In the genomic region with DNA sequence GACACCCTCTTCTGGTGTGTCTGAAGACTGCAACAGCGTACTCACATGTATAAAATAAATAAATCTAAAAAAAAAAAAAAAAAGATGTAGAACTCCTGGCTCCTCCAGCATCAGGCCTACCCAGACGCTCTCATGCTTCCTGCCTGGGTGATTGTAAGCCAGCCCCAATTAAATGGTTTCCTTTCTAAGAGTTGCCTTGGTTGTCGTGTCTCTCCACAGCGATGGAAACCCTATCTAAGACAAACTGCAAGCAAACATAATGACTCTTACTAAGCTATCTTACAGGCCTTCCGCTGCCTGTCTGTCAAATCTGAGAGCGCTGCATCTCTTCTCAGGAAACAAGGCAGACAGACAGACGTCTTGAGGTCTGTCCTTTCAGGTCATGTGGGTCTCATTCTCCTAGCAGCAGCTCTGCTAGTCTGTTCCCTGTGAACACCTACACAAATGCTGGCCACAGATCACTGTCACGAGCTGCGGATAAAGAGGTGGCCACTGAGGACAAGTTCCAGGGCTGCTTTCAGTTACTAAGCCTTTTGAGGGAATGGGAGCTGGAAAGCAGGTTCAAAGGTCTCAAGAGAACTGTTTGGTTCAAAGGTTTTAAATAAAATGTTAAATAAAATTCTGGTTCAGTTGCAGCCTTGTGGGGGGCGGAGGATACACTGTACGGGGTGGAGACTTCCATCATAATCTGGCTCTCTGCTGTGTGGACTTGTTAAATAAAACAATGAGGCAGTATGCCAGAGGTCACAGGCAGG, we compare ENCODE assay signal across 18 mouse cellular contexts. TPM values are rescaled to one million over a fixed set of nuclear protein-coding genes. Genes with fewer than 3 reads are reported as not detected.
DNase-seq lines count a peak whose midpoint lies in the region; ATAC-seq and TF ChIP-seq lines count a peak whose summit lies in the region.
"Had no signal": no experiment of that assay in that cellular context is flagged by ENCODE, and none has a peak within 500 bp of the region (broad histone marks: within the 10 kb centered on the region; RNA-seq: fewer than 3 reads in every experiment).

No protein-coding gene starts in this region.

- no peak for TF ChIP-seq POLR2A in liver, adult 2 months (IDR thresholded peaks at IDR 0.05; ENCODE audit: extremely low read depth, insufficient read depth, low read length)

- H3K9ac ChIP-seq in heart, embryonic 13.5 days, result 0 out of 2 replicates have a peak overlapping the region, but pooled peaks have one; percentile 8
- H3K9ac ChIP-seq in liver, adult 2 months (ENCODE audit: low read depth, low read length), result no peak overlapping the region
- H3K9ac ChIP-seq in liver, embryonic 11.5 days (ENCODE audit: low read depth, low read length), result no peak overlapping the region
- no peak overlapping the region for H3K9ac ChIP-seq in intestine, postnatal 0 days (ENCODE audit: low read depth, low read length)
- H3K9ac ChIP-seq: forebrain, embryonic 12.5 days; midbrain, embryonic 13.5 days had no signal

- WGBS in heart, embryonic 13.5 days, result 59% methylated on average over 11 of the region's 11 CpGs
- 48% methylated on average over 11 of the region's 11 CpGs for WGBS in liver, adult 2 months
- 49% methylated on average over 11 of the region's 11 CpGs for WGBS in liver, embryonic 11.5 days
- WGBS in intestine, postnatal 0 days, result 68% methylated on average over 11 of the region's 11 CpGs

- no peak for ATAC-seq in heart, embryonic 13.5 days (ENCODE audit: extremely low read depth, insufficient number of reproducible peaks, low FRiP score, low TSS enrichment)
- no peak for ATAC-seq in liver, embryonic 11.5 days (replicated peaks; ENCODE audit: low FRiP score)
- ATAC-seq in intestine, postnatal 0 days, result 0 out of 2 replicates have a peak, but pooled peaks have one; percentile 25
- ATAC-seq: midbrain, embryonic 13.5 days had no signal

- H3K27me3 ChIP-seq in heart, embryonic 13.5 days (replicated peaks), result peaks cover 3% of the 10 kb centered on the region; the same call in 1 of the 2 replicates
- no peaks in the 10 kb centered on the region for H3K27me3 ChIP-seq in liver, adult 2 months (ENCODE audit: control insufficient read depth, insufficient read depth, low read length)
- no peaks in the 10 kb centered on the region for H3K27me3 ChIP-seq in liver, embryonic 11.5 days (replicated peaks; ENCODE audit: control insufficient read depth, insufficient read depth, low read length)
- no peaks in the 10 kb centered on the region for H3K27me3 ChIP-seq in intestine, postnatal 0 days (replicated peaks; ENCODE audit: control insufficient read depth, insufficient read depth, low read length)

- no peaks in the 10 kb centered on the region for H3K79me2 ChIP-seq in liver, adult 2 months (ENCODE audit: control insufficient read depth, insufficient read depth, low read length)

- intact Hi-C loops in left cerebral cortex, postnatal 25 days (cut with DNase I), result no loop called here

- no peaks in the 10 kb centered on the region for H3K36me3 ChIP-seq in heart, embryonic 13.5 days
- H3K36me3 ChIP-seq in liver, adult 2 months (ENCODE audit: control insufficient read depth, insufficient read depth, low read length), result no peaks in the 10 kb centered on the region
- H3K36me3 ChIP-seq in liver, embryonic 11.5 days (ENCODE audit: control insufficient read depth, insufficient read depth, low read length), result no peaks in the 10 kb centered on the region
- H3K36me3 ChIP-seq in intestine, postnatal 0 days (ENCODE audit: control insufficient read depth, insufficient read depth), result no peaks in the 10 kb centered on the region
- H3K36me3 ChIP-seq: forebrain, embryonic 12.5 days; midbrain, embryonic 13.5 days had no signal

- H3K4me1 ChIP-seq in heart, embryonic 13.5 days, result peaks cover 26% of the 10 kb centered on the region
- peaks cover 4% of the 10 kb centered on the region for H3K4me1 ChIP-seq in liver, adult 2 months (ENCODE audit: control insufficient read depth, insufficient read depth, low read length)
- H3K4me1 ChIP-seq in liver, embryonic 11.5 days (replicated peaks; ENCODE audit: control insufficient read depth, insufficient read depth, low read length), result peaks cover 7% of the 10 kb centered on the region; the same call in 1 of the 2 replicates
- H3K4me1 ChIP-seq in intestine, postnatal 0 days (replicated peaks; ENCODE audit: control insufficient read depth, insufficient read depth, low read length), result no peaks in the 10 kb centered on the region
- H3K4me1 ChIP-seq: midbrain, embryonic 13.5 days had no signal

- H3K9me3 ChIP-seq in heart, embryonic 13.5 days, result no peaks in the 10 kb centered on the region
- no peaks in the 10 kb centered on the region for H3K9me3 ChIP-seq in liver, embryonic 11.5 days (ENCODE audit: control insufficient read depth, low read length)
- no peaks in the 10 kb centered on the region for H3K9me3 ChIP-seq in intestine, postnatal 0 days (ENCODE audit: control insufficient read depth)
- H3K9me3 ChIP-seq: forebrain, embryonic 12.5 days; midbrain, embryonic 13.5 days had no signal

- no peak overlapping the region for H3K4me3 ChIP-seq in heart, embryonic 13.5 days
- H3K4me3 ChIP-seq in liver, adult 2 months (ENCODE audit: insufficient read depth, low read depth, low read length), result no peak overlapping the region
- H3K4me3 ChIP-seq in liver, embryonic 11.5 days (ENCODE audit: low read depth, low read length), result no peak overlapping the region
- H3K4me3 ChIP-seq in intestine, postnatal 0 days (ENCODE audit: low read depth, low read length), result no peak overlapping the region
- H3K4me3 ChIP-seq: forebrain, embryonic 12.5 days; midbrain, embryonic 13.5 days had no signal

- no peak overlapping the region for H3K4me2 ChIP-seq in heart, embryonic 13.5 days
- H3K4me2 ChIP-seq in liver, embryonic 11.5 days, result no peak overlapping the region
- no peak overlapping the region for H3K4me2 ChIP-seq in intestine, postnatal 0 days (replicated peaks; ENCODE audit: low read depth)
- H3K4me2 ChIP-seq: forebrain, embryonic 12.5 days; midbrain, embryonic 13.5 days had no signal

- TF ChIP-seq CTCF in liver, adult 2 months (IDR thresholded peaks at IDR 0.05; ENCODE audit: low read depth, low read length), result no peak
- no peak; the same call in 1 of the 2 replicates for TF ChIP-seq CTCF in intestine, postnatal 0 days (IDR thresholded peaks at IDR 0.05; ENCODE audit: low read depth)

- no peak for DNase-seq in heart, adult 9 months (ENCODE audit: low spot score in 2 of 2)
- DNase-seq in liver, adult 2 months (ENCODE audit: extremely low read depth, low read depth, low spot score), result peak; percentile 87
- DNase-seq in liver, embryonic 11.5 days (ENCODE audit: low spot score), result no peak
- peak; percentile 35 for DNase-seq in naive thymus-derived CD4-positive, alpha-beta T cell, adult 2 months (ENCODE audit: low read depth)
- no peak for DNase-seq in left cerebral cortex, postnatal 25 days (ENCODE audit: low spot score in 2 of 2)
- DNase-seq in right cerebral cortex, postnatal 4 days, result no peak
- DNase-seq: adrenal gland, postnatal 10 days; cerebellum, adult 2 months; embryo, embryonic 11 days; heart, postnatal 36 days; layer of hippocampus, adult 9-11 months; lung, adult 2 months; lung, postnatal 4 days; thymus, postnatal 36 days had no signal

- peak overlapping the region; percentile 46 for H3K27ac ChIP-seq in heart, embryonic 13.5 days (replicated peaks)
- H3K27ac ChIP-seq in liver, adult 2 months (replicated peaks; ENCODE audit: insufficient read depth, low read depth, low read length), result peak overlapping the region; percentile 60
- no peak overlapping the region for H3K27ac ChIP-seq in liver, embryonic 11.5 days (ENCODE audit: low read depth, low read length)
- no peak overlapping the region for H3K27ac ChIP-seq in intestine, postnatal 0 days (ENCODE audit: low read depth, low read length)
- H3K27ac ChIP-seq: forebrain, embryonic 12.5 days; midbrain, embryonic 13.5 days had no signal

RNA-seq across cellular contexts. Expression of a gene that starts 10.8 kb away (rescaled TPM):
- 23.8 and 26.0 TPM in 2 replicates for polyA plus RNA-seq in heart, embryonic 13.5 days (2015; fragmentation: Nextera tagmentation; extraction: Ambion mirVana)
- total RNA-seq in liver, adult 2 months (2014; rRNA removed), result 5.4 and 5.8 TPM in 2 replicates
- 3.0 and 3.8 TPM in 2 replicates for polyA plus RNA-seq in liver, adult 2 months (2012; rRNA removed)
- 32.9 and 37.0 TPM in 2 replicates for polyA plus RNA-seq in liver, embryonic 11.5 days (2014; fragmentation: Nextera tagmentation; extraction: Ambion mirVana)
- polyA plus RNA-seq in intestine, postnatal 0 days (2015; fragmentation: Nextera tagmentation; extraction: Ambion mirVana), result 6.3 and 6.6 TPM in 2 replicates
- total RNA-seq in left cerebral cortex, postnatal 25 days (2021), result 100 to 1,000 TPM; 148 to 153 TPM

Comparison
In these comparisons a context has a peak if more than half of its experiments do, and no peak if none do; other contexts are left out.
1. H3K27ac ChIP-seq: peak in heart, embryonic 13.5 days (single experiment) and liver, adult 2 months (single experiment); none in liver, embryonic 11.5 days (single experiment) and intestine, postnatal 0 days (single experiment).
2. DNase-seq: peak in liver, adult 2 months (single experiment) and naive thymus-derived CD4-positive, alpha-beta T cell, adult 2 months (single experiment); none in heart, adult 9 months (0 of 2), liver, embryonic 11.5 days (single experiment), left cerebral cortex, postnatal 25 days (0 of 2) and right cerebral cortex, postnatal 4 days (single experiment).